Comparison of ENCODE assay signal across 13 mouse cellular contexts in genomic region chrX:10233051-10233450, GRCm38 (mm10). TPM values are rescaled to one million over a fixed set of nuclear protein-coding genes. Genes with fewer than 3 reads are reported as not detected.
A peak's percentile ranks its signal among the peaks of the same experiment; 100 is the strongest.
DNase-seq lines count a peak whose midpoint lies in the region; ATAC-seq and TF ChIP-seq lines count a peak whose summit lies in the region.
"Had no signal": no experiment of that assay in that cellular context is flagged by ENCODE, and none has a peak within 500 bp of the region (broad histone marks: within the 10 kb centered on the region; RNA-seq: fewer than 3 reads in every experiment).

No protein-coding gene starts in this region.

- H3K27ac ChIP-seq in stomach, postnatal 0 days (replicated peaks), result no peak overlapping the region
- H3K27ac ChIP-seq: hindbrain, embryonic 15.5 days; neural tube, embryonic 15.5 days had no signal

- H3K9ac ChIP-seq in stomach, postnatal 0 days (ENCODE audit: low read length), result no peak overlapping the region
- H3K9ac ChIP-seq: hindbrain, embryonic 15.5 days; neural tube, embryonic 15.5 days had no signal

- peak; percentile 95 for ATAC-seq in frontal cortex, adult (ENCODE audit: low TSS enrichment)
- no peak for ATAC-seq in stomach, postnatal 0 days (ENCODE audit: low FRiP score, low TSS enrichment)

- H3K9me3 ChIP-seq in stomach, postnatal 0 days (ENCODE audit: control insufficient read depth, low read length), result no peaks in the 10 kb centered on the region
- H3K9me3 ChIP-seq: hindbrain, embryonic 15.5 days; megakaryocyte, embryonic 14.5 days; neural tube, embryonic 15.5 days had no signal

- no peak for DNase-seq in frontal cortex, postnatal 25 days (ENCODE audit: low spot score in 2 of 2)
- DNase-seq in layer of hippocampus, adult 8-10 months (ENCODE audit: low spot score in 2 of 2), result peak; percentile 7 to 9
- DNase-seq in layer of hippocampus, adult 9-10 months (ENCODE audit: low spot score), result no peak
- peak; percentile 7 for DNase-seq in right cerebral cortex, adult 18-20 months
- DNase-seq in right cerebral cortex, postnatal 14 days, result no peak
- DNase-seq in stomach, postnatal 0 days (ENCODE audit: low spot score), result no peak
- no peak for DNase-seq in neural tube, embryonic 10.5 days (ENCODE audit: extremely low spot score, low spot score)
- DNase-seq: adrenal gland, adult 8-10 months; gastrocnemius, postnatal 14 days had no signal

- no peaks in the 10 kb centered on the region for H3K27me3 ChIP-seq in stomach, postnatal 0 days (ENCODE audit: control insufficient read depth, insufficient read depth, low read length)
- H3K27me3 ChIP-seq: hindbrain, embryonic 15.5 days; neural tube, embryonic 15.5 days had no signal

- H3K4me2 ChIP-seq in stomach, postnatal 0 days (replicated peaks; ENCODE audit: low read depth), result no peak overlapping the region
- H3K4me2 ChIP-seq: hindbrain, embryonic 15.5 days; neural tube, embryonic 15.5 days had no signal

- no peak overlapping the region for H3K4me3 ChIP-seq in stomach, postnatal 0 days (ENCODE audit: low read depth, low read length)
- H3K4me3 ChIP-seq: hindbrain, embryonic 15.5 days; megakaryocyte, embryonic 14.5 days; neural tube, embryonic 15.5 days had no signal

- peak; percentile 53 for TF ChIP-seq CTCF in stomach, postnatal 0 days (IDR thresholded peaks at IDR 0.05; ENCODE audit: low read depth)

- no peaks in the 10 kb centered on the region for H3K4me1 ChIP-seq in stomach, postnatal 0 days (replicated peaks; ENCODE audit: control insufficient read depth, insufficient read depth)
- H3K4me1 ChIP-seq: hindbrain, embryonic 15.5 days; megakaryocyte, embryonic 14.5 days; neural tube, embryonic 15.5 days had no signal

- no peak for TF ChIP-seq EP300 in stomach, postnatal 0 days (optimal IDR thresholded peaks at IDR 0.05)

- WGBS in stomach, postnatal 0 days, result 60% methylated on average over 2 of the region's 2 CpGs

- H3K36me3 ChIP-seq in stomach, postnatal 0 days (ENCODE audit: control insufficient read depth, insufficient read depth, low read length), result no peaks in the 10 kb centered on the region
- H3K36me3 ChIP-seq: hindbrain, embryonic 15.5 days; neural tube, embryonic 15.5 days had no signal

RNA-seq across cellular contexts. Expression of gene Rpgr, which starts 16.3 kb away (rescaled TPM):
- 10 to 100 TPM; 17.7 to 20.2 (median 18.7) TPM for total RNA-seq in layer of hippocampus, adult 8-10 months (2022)
- polyA plus RNA-seq in stomach, postnatal 0 days (2015; fragmentation: Nextera tagmentation; extraction: Ambion mirVana), result 4.3 and 5.1 TPM in 2 replicates

RNA-seq across cellular contexts. Expression of gene Otc, which starts 19.1 kb away (rescaled TPM):
- not detected for total RNA-seq in layer of hippocampus, adult 8-10 months (2022)
- 0.07 and 0.13 TPM in 2 replicates for polyA plus RNA-seq in stomach, postnatal 0 days (2015; fragmentation: Nextera tagmentation; extraction: Ambion mirVana)
- total RNA-seq: gastrocnemius, postnatal 14 days had no signal
- polyA plus RNA-seq: neural tube, embryonic 15.5 days had no signal

Comparison
In these comparisons a context has a peak if more than half of its experiments do, and no peak if none do; other contexts are left out.
1. DNase-seq: peak in layer of hippocampus, adult 8-10 months (2 of 2) and right cerebral cortex, adult 18-20 months (single experiment); none in frontal cortex, postnatal 25 days (0 of 2), layer of hippocampus, adult 9-10 months (single experiment), right cerebral cortex, postnatal 14 days (single experiment), stomach, postnatal 0 days (single experiment) and neural tube, embryonic 10.5 days (single experiment).